In genomic region chr10:84757426-84758199, GRCm38 (mm10) we compare ENCODE assay signal across 12 mouse cellular contexts. TPM values are rescaled to one million over a fixed set of nuclear protein-coding genes. Genes with fewer than 3 reads are reported as not detected.
DNase-seq lines count a peak whose midpoint lies in the region; ATAC-seq and TF ChIP-seq lines count a peak whose summit lies in the region.
"Had no signal": no experiment of that assay in that cellular context is flagged by ENCODE, and none has a peak within 500 bp of the region (broad histone marks: within the 10 kb centered on the region; RNA-seq: fewer than 3 reads in every experiment).

No protein-coding gene starts in this region.

- H3K9me3 ChIP-seq in forebrain, postnatal 0 days (ENCODE audit: low read length): no peaks in the 10 kb centered on the region
- no peaks in the 10 kb centered on the region for H3K9me3 ChIP-seq in neural tube, embryonic 13.5 days
- H3K9me3 ChIP-seq: heart, embryonic 13.5 days had no signal

- 19% methylated on average over 22 of the region's 22 CpGs for WGBS in forebrain, postnatal 0 days
- 3% methylated on average over 22 of the region's 22 CpGs for WGBS in neural tube, embryonic 13.5 days
- WGBS in lung, adult 2 months: 14% methylated on average over 22 of the region's 22 CpGs

- H3K4me3 ChIP-seq in forebrain, postnatal 0 days (ENCODE audit: low read depth, low read length): peak overlapping the region; percentile 21; the same call in 1 of the 2 replicates
- peak overlapping the region; percentile 47 for H3K4me3 ChIP-seq in neural tube, embryonic 13.5 days
- H3K4me3 ChIP-seq in left cerebral cortex, adult 2 months: no peak overlapping the region
- H3K4me3 ChIP-seq in lung, adult 2 months (replicated peaks; ENCODE audit: extremely low read depth, low read depth, low read length): no peak overlapping the region

- intact Hi-C loops in heart, postnatal 14 days (cut with DNase I): no loop called here
- intact Hi-C loops in left cerebral cortex, adult 2 months (cut with DNase I): loop anchor here (5.0 kb wide), 1 partner anchor 95 kb away; no protein-coding TSS in a partner anchor

- H3K36me3 ChIP-seq in forebrain, postnatal 0 days (ENCODE audit: insufficient read depth): no peaks in the 10 kb centered on the region
- no peaks in the 10 kb centered on the region for H3K36me3 ChIP-seq in neural tube, embryonic 13.5 days
- H3K36me3 ChIP-seq: heart, embryonic 13.5 days had no signal

- no peak overlapping the region for H3K27ac ChIP-seq in forebrain, postnatal 0 days (ENCODE audit: low read depth, low read length)
- H3K27ac ChIP-seq in neural tube, embryonic 13.5 days (replicated peaks): peak overlapping the region; percentile 91
- H3K27ac ChIP-seq in left cerebral cortex, adult 2 months: no peak overlapping the region
- H3K27ac ChIP-seq: heart, embryonic 13.5 days had no signal

- H3K4me2 ChIP-seq in forebrain, postnatal 0 days (ENCODE audit: low read depth): peak overlapping the region; percentile 84
- H3K4me2 ChIP-seq in neural tube, embryonic 13.5 days: peak overlapping the region; percentile 77

- no peak for TF ChIP-seq CTCF in forebrain, postnatal 0 days (IDR thresholded peaks at IDR 0.05; ENCODE audit: low read depth)
- TF ChIP-seq CTCF in left cerebral cortex, adult 2 months (IDR thresholded peaks at IDR 0.05): no peak
- TF ChIP-seq CTCF in lung, adult 2 months (IDR thresholded peaks at IDR 0.05; ENCODE audit: insufficient read depth, low read length): no peak

- peak overlapping the region; percentile 14; the same call in 1 of the 2 replicates for H3K9ac ChIP-seq in forebrain, postnatal 0 days
- H3K9ac ChIP-seq in neural tube, embryonic 13.5 days: peak overlapping the region; percentile 73

- DNase-seq in heart, adult 11 months: peak; percentile 60
- no peak for DNase-seq in heart, postnatal 14 days
- DNase-seq in forebrain, postnatal 0 days: peak; percentile 32
- peak; percentile 40 to 68 for DNase-seq in kidney, postnatal 25 days
- no peak for DNase-seq in left cerebral cortex, adult 2 months (ENCODE audit: extremely low spot score in 1 of 2, low spot score in 2 of 2)
- no peak for DNase-seq in lung, adult 2 months
- DNase-seq: left cerebral cortex, postnatal 4 days had no signal

- H3K27me3 ChIP-seq in forebrain, postnatal 0 days (ENCODE audit: insufficient read depth, low read length): peaks cover 43% of the 10 kb centered on the region
- H3K27me3 ChIP-seq in neural tube, embryonic 13.5 days: peaks cover 76% of the 10 kb centered on the region

- no peak for TF ChIP-seq POLR2A in lung, adult 2 months (IDR thresholded peaks at IDR 0.05; ENCODE audit: borderline replicate concordance, extremely low read depth, low read depth, low read length)

- peaks cover 12% of the 10 kb centered on the region; the same call in 1 of the 2 replicates for H3K4me1 ChIP-seq in forebrain, postnatal 0 days (ENCODE audit: insufficient read depth)
- H3K4me1 ChIP-seq in neural tube, embryonic 13.5 days (replicated peaks): peaks cover 71% of the 10 kb centered on the region
- H3K4me1 ChIP-seq in lung, adult 2 months (ENCODE audit: control insufficient read depth, insufficient read depth, low read length): peaks cover 4% of the 10 kb centered on the region

- ATAC-seq in forebrain, postnatal 0 days: no peak
- ATAC-seq in neural tube, embryonic 13.5 days (ENCODE audit: low read depth): no peak
- ATAC-seq in erythroblast, adult 5-6 weeks (replicated peaks; ENCODE audit: low FRiP score, poor library complexity, severe bottlenecking): no peak

RNA-seq across cellular contexts. Expression of gene Rfx4, which starts 1.8 kb away (rescaled TPM):
- total RNA-seq in heart, postnatal 14 days (2021): under 1 TPM; 0.07 to 0.19 TPM
- total RNA-seq in forebrain, postnatal 0 days (2014; rRNA removed): 5.2 and 8.1 TPM in 2 replicates
- polyA plus RNA-seq in forebrain, postnatal 0 days (2015; fragmentation: Nextera tagmentation; extraction: Ambion mirVana): 5.6 and 7.3 TPM in 2 replicates
- 21.8 and 22.7 TPM in 2 replicates for polyA plus RNA-seq in neural tube, embryonic 13.5 days (2015; fragmentation: Nextera tagmentation; extraction: Ambion mirVana)
- total RNA-seq in left cerebral cortex, adult 2 months (2021): 10 to 100 TPM; 10.3 to 13.4 TPM
- 0.05 and 0.13 TPM in 2 replicates for polyA plus RNA-seq in lung, adult 2 months (2012; rRNA removed)
- 0.77 TPM in 1 of 2 replicates, not detected in the other for total RNA-seq in erythroblast, adult 5-6 weeks (2015; ENCODE audit: low replicate concordance)
- not detected in 2 replicates for total RNA-seq in erythroblast, adult 5-6 weeks (2017; ENCODE audit: low replicate concordance)
- total RNA-seq: common myeloid progenitor, adult 5-6 weeks had no signal
- polyA plus RNA-seq: heart, embryonic 13.5 days; stomach, embryonic 14.5 days had no signal

Comparison
In these comparisons a context has a peak if more than half of its experiments do, and no peak if none do; other contexts are left out.
1. DNase-seq: peak in heart, adult 11 months (single experiment), forebrain, postnatal 0 days (single experiment) and kidney, postnatal 25 days (2 of 2); none in heart, postnatal 14 days (0 of 2), left cerebral cortex, adult 2 months (0 of 2) and lung, adult 2 months (single experiment).
2. H3K4me3 ChIP-seq: peak in forebrain, postnatal 0 days (single experiment) and neural tube, embryonic 13.5 days (single experiment); none in left cerebral cortex, adult 2 months (single experiment) and lung, adult 2 months (single experiment).